ENCODE assay signal across 12 mouse cellular contexts in genomic region chr1:168991506-168992244, GRCm38 (mm10).
DNase-seq lines count a peak whose midpoint lies in the region; ATAC-seq lines count a peak whose summit lies in the region.
"Had no signal": no experiment of that assay in that cellular context is flagged by ENCODE, and none has a peak within 500 bp of the region (broad histone marks: within the 10 kb centered on the region; RNA-seq: fewer than 3 reads in every experiment).

No protein-coding gene starts in this region.

- H3K27me3 ChIP-seq in hindbrain, embryonic 11.5 days (ENCODE audit: control insufficient read depth, insufficient read depth, low read length): no peaks in the 10 kb centered on the region
- H3K27me3 ChIP-seq in hindbrain, embryonic 10.5 days (ENCODE audit: insufficient read depth, poor library complexity, severe bottlenecking): no peaks in the 10 kb centered on the region
- no peaks in the 10 kb centered on the region for H3K27me3 ChIP-seq in liver, embryonic 11.5 days (replicated peaks; ENCODE audit: control insufficient read depth, insufficient read depth, low read length)
- H3K27me3 ChIP-seq: limb, embryonic 13.5 days had no signal

- H3K4me3 ChIP-seq in hindbrain, embryonic 11.5 days (ENCODE audit: low read depth, low read length): no peak overlapping the region
- H3K4me3 ChIP-seq in hindbrain, embryonic 10.5 days: no peak overlapping the region
- no peak overlapping the region for H3K4me3 ChIP-seq in liver, embryonic 11.5 days (ENCODE audit: low read depth, low read length)
- H3K4me3 ChIP-seq: limb, embryonic 13.5 days had no signal

- H3K27ac ChIP-seq in hindbrain, embryonic 11.5 days (ENCODE audit: low read depth, low read length): no peak overlapping the region
- no peak overlapping the region for H3K27ac ChIP-seq in hindbrain, embryonic 10.5 days
- H3K27ac ChIP-seq in liver, embryonic 11.5 days (ENCODE audit: low read depth, low read length): no peak overlapping the region
- H3K27ac ChIP-seq: limb, embryonic 13.5 days had no signal

- no peak overlapping the region for H3K9ac ChIP-seq in hindbrain, embryonic 11.5 days (ENCODE audit: low read depth, low read length)
- no peak overlapping the region for H3K9ac ChIP-seq in liver, embryonic 11.5 days (ENCODE audit: low read depth, low read length)
- H3K9ac ChIP-seq: limb, embryonic 13.5 days had no signal

- no peak overlapping the region for H3K4me2 ChIP-seq in hindbrain, embryonic 11.5 days (replicated peaks; ENCODE audit: low read depth, low read length)
- no peak overlapping the region for H3K4me2 ChIP-seq in liver, embryonic 11.5 days
- H3K4me2 ChIP-seq: limb, embryonic 13.5 days had no signal

- no peaks in the 10 kb centered on the region for H3K9me3 ChIP-seq in hindbrain, embryonic 11.5 days (ENCODE audit: control insufficient read depth, low read length)
- no peaks in the 10 kb centered on the region for H3K9me3 ChIP-seq in hindbrain, embryonic 10.5 days
- H3K9me3 ChIP-seq in liver, embryonic 11.5 days (ENCODE audit: control insufficient read depth, low read length): no peaks in the 10 kb centered on the region
- H3K9me3 ChIP-seq: limb, embryonic 13.5 days had no signal

- no peaks in the 10 kb centered on the region for H3K36me3 ChIP-seq in hindbrain, embryonic 11.5 days (ENCODE audit: control insufficient read depth, insufficient read depth, low read length)
- no peaks in the 10 kb centered on the region for H3K36me3 ChIP-seq in hindbrain, embryonic 10.5 days
- H3K36me3 ChIP-seq in liver, embryonic 11.5 days (ENCODE audit: control insufficient read depth, insufficient read depth, low read length): no peaks in the 10 kb centered on the region
- H3K36me3 ChIP-seq: limb, embryonic 13.5 days had no signal

- peak; percentile 34 for DNase-seq in hindbrain, embryonic 11.5 days (ENCODE audit: low spot score)
- DNase-seq in hindbrain, embryonic 10.5 days (ENCODE audit: low spot score): no peak
- peak; percentile 45 to 67 for DNase-seq in frontal cortex, adult 2 months (ENCODE audit: extremely low spot score in 1 of 2, low spot score in 1 of 2)
- peak; percentile 11 to 31 for DNase-seq in layer of hippocampus, postnatal 36 days
- DNase-seq in right cerebral cortex, adult 18-20 months: peak; percentile 60
- DNase-seq in urinary bladder, postnatal 4 days (ENCODE audit: low spot score in 2 of 2): no peak
- DNase-seq in liver, embryonic 11.5 days (ENCODE audit: low spot score): no peak
- no peak for DNase-seq in c-Kit-positive CD71-positive TER-119-positive erythroid progenitor cells, embryonic 14.5 days (ENCODE audit: low spot score)
- DNase-seq: B cell, adult 2 months; cerebellum, adult 11-12 months; heart, postnatal 36 days had no signal

- 83% methylated on average over 14 of the region's 14 CpGs for WGBS in hindbrain, embryonic 11.5 days
- WGBS in hindbrain, embryonic 10.5 days: 84% methylated on average over 14 of the region's 14 CpGs
- WGBS in liver, embryonic 11.5 days: 82% methylated on average over 14 of the region's 14 CpGs

- ATAC-seq in hindbrain, embryonic 11.5 days (ENCODE audit: low FRiP score): no peak
- ATAC-seq in liver, embryonic 11.5 days (replicated peaks; ENCODE audit: low FRiP score): no peak

- H3K4me1 ChIP-seq in hindbrain, embryonic 11.5 days (replicated peaks; ENCODE audit: control insufficient read depth, insufficient read depth, low read length): no peaks in the 10 kb centered on the region
- H3K4me1 ChIP-seq in hindbrain, embryonic 10.5 days (replicated peaks): no peaks in the 10 kb centered on the region
- H3K4me1 ChIP-seq in liver, embryonic 11.5 days (replicated peaks; ENCODE audit: control insufficient read depth, insufficient read depth, low read length): no peaks in the 10 kb centered on the region

Comparison
In these comparisons a context has a peak if more than half of its experiments do, and no peak if none do; other contexts are left out.
1. DNase-seq: peak in hindbrain, embryonic 11.5 days (single experiment), frontal cortex, adult 2 months (2 of 2), layer of hippocampus, postnatal 36 days (2 of 2) and right cerebral cortex, adult 18-20 months (single experiment); none in hindbrain, embryonic 10.5 days (single experiment), urinary bladder, postnatal 4 days (0 of 2), liver, embryonic 11.5 days (single experiment) and c-Kit-positive CD71-positive TER-119-positive erythroid progenitor cells, embryonic 14.5 days (single experiment).